Mouse (Mus musculus) liver, embryonic 14.5 days (tissue): ENCODE results near the gene Cmtm3.

ENCODE experiments used
- CTCF ChIP-seq: IDR thresholded peaks from 2 replicates; pipeline ENCODE4 v1.5.1; 2016; ENCODE audit warnings: antibody characterized with exemption, low read depth, control low read depth
- EP300 ChIP-seq: IDR thresholded peaks from 2 replicates; pipeline ENCODE4 v1.6.1; 2016; ENCODE audit warnings: antibody characterized with exemption, low read depth

DNA sequence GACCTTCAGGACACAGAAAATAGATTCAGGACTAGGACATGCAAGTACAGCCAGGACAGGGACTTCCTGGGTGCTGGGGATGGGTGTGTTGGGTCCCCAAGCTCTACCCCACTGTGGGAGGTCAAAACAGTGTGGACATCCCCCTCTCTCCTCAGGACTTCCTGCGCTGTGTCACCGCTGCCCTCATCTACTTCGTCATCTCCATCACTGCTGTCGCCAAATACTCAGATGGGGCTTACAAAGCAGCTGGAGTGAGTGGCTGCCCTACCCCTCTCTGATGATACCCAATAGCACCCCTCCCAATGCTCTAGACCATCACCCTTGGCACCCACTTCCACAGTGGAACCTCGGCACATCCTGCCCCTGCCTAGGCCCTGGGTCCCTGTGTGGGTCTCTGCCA lies 5.4 kb downstream of the Cmtm3 start:
- TF ChIP-seq EP300 (no peak), CTCF (no peak)
